ENCODE assay signal across 22 mouse cellular contexts in the genomic region with DNA sequence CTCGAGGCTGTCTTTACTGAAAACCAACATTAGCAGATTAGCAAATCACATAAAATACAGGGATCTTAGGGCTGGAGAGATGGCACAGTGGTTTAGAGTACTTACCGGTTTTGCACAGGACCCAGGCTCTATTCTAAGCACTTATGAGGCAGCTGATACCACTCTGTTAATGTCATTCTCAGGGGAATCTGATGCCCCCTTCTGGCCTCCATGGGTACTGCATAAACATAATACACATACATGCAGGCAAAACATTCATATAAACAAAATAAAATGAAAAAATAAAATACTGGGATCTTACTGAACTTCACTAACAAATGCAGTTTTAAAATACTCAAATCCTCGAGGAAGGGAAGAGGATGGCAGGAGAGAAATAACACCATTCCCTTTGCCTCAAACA.
DNase-seq lines count a peak whose midpoint lies in the region; ATAC-seq and TF ChIP-seq lines count a peak whose summit lies in the region.
"Had no signal": no experiment of that assay in that cellular context is flagged by ENCODE, and none has a peak within 500 bp of the region (broad histone marks: within the 10 kb centered on the region; RNA-seq: fewer than 3 reads in every experiment).

No protein-coding gene starts in this region.

- POLR2A ChIA-PET in Patski (lab: Charles Lee): no interaction called here

- no peaks in the 10 kb centered on the region for H3K4me1 ChIP-seq in forebrain, postnatal 0 days (ENCODE audit: insufficient read depth)
- H3K4me1 ChIP-seq in forebrain, embryonic 13.5 days: no peaks in the 10 kb centered on the region
- H3K4me1 ChIP-seq: forebrain, embryonic 10.5 days; hindbrain, embryonic 10.5 days; liver, embryonic 13.5 days; midbrain, embryonic 13.5 days; neural tube, embryonic 15.5 days had no signal

- no peak for ATAC-seq in forebrain, postnatal 0 days
- no peak for ATAC-seq in forebrain, embryonic 13.5 days
- ATAC-seq in Patski: no peak
- ATAC-seq: midbrain, embryonic 13.5 days had no signal

- 86% methylated on average over 3 of the region's 3 CpGs for WGBS in forebrain, postnatal 0 days
- 90% methylated on average over 3 of the region's 3 CpGs for WGBS in forebrain, embryonic 13.5 days

- CTCF ChIA-PET in Patski (lab: Charles Lee): interaction anchor here (0.5 to 1.5 kb wide), 4 partner anchors 10 to 145 kb away, joined by 3 to 4 read pairs (median 3); no protein-coding TSS in a partner anchor

- intact Hi-C loops in left cerebral cortex, adult 2 months (cut with DNase I): loop anchor here (5.0 kb wide), 1 partner anchor 171 kb away; no protein-coding TSS in a partner anchor

- H3K36me3 ChIP-seq in forebrain, postnatal 0 days (ENCODE audit: insufficient read depth): no peaks in the 10 kb centered on the region
- no peaks in the 10 kb centered on the region for H3K36me3 ChIP-seq in forebrain, embryonic 13.5 days (ENCODE audit: poor library complexity, severe bottlenecking)
- H3K36me3 ChIP-seq: forebrain, embryonic 10.5 days; G1E; hindbrain, embryonic 10.5 days; kidney, embryonic 15.5 days; liver, embryonic 13.5 days; midbrain, embryonic 13.5 days; neural tube, embryonic 15.5 days had no signal

- H3K4me3 ChIP-seq in forebrain, postnatal 0 days (ENCODE audit: low read depth, low read length): no peak overlapping the region
- H3K4me3 ChIP-seq in forebrain, embryonic 13.5 days: no peak overlapping the region
- no peak overlapping the region for H3K4me3 ChIP-seq in left cerebral cortex, adult 2 months
- H3K4me3 ChIP-seq: forebrain, embryonic 10.5 days; hindbrain, embryonic 10.5 days; kidney, embryonic 15.5 days; liver, embryonic 13.5 days; midbrain, embryonic 13.5 days; myocyte; neural tube, embryonic 15.5 days had no signal

- no peak overlapping the region for H3K4me2 ChIP-seq in forebrain, postnatal 0 days (ENCODE audit: low read depth)
- H3K4me2 ChIP-seq in forebrain, embryonic 13.5 days: no peak overlapping the region
- H3K4me2 ChIP-seq: kidney, embryonic 15.5 days; liver, embryonic 13.5 days; midbrain, embryonic 13.5 days; neural tube, embryonic 15.5 days had no signal

- DNase-seq in forebrain, postnatal 0 days: no peak
- DNase-seq in left cerebral cortex, adult 2 months (ENCODE audit: extremely low spot score in 1 of 2, low spot score in 2 of 2): no peak
- DNase-seq in left cerebral cortex, adult 18-20 months (ENCODE audit: low spot score in 2 of 2): no peak
- peak; percentile 27 for DNase-seq in 3T3-L1 (ENCODE audit: low read depth, low spot score)
- no peak for DNase-seq in Patski (ENCODE audit: low read depth, low spot score)
- no peak for DNase-seq in urinary bladder, postnatal 14 days (ENCODE audit: low spot score)
- no peak for DNase-seq in left cerebral cortex, adult 8-10 months (ENCODE audit: low spot score in 2 of 2)
- DNase-seq: cerebellum, adult 2 months; gastrocnemius, postnatal 14 days; layer of hippocampus, postnatal 36 days; left cerebral cortex, postnatal 4 days; liver, embryonic 13.5 days; lung, postnatal 10 days; right cerebral cortex, postnatal 25 days had no signal

- in situ Hi-C loops in Patski (cut with MboI; ENCODE audit: low pct_unique_long_range_greater_than_20kb): loop anchor here (25.0 kb wide), 1 partner anchor 166 kb away; the partner anchor contains the start of gene Postn

- H3K27ac ChIP-seq in forebrain, postnatal 0 days (ENCODE audit: low read depth, low read length): no peak overlapping the region
- no peak overlapping the region for H3K27ac ChIP-seq in forebrain, embryonic 13.5 days
- no peak overlapping the region for H3K27ac ChIP-seq in left cerebral cortex, adult 2 months
- H3K27ac ChIP-seq: forebrain, embryonic 10.5 days; hindbrain, embryonic 10.5 days; kidney, embryonic 15.5 days; liver, embryonic 13.5 days; midbrain, embryonic 13.5 days; neural tube, embryonic 15.5 days had no signal

- no peaks in the 10 kb centered on the region for H3K9me3 ChIP-seq in forebrain, postnatal 0 days (ENCODE audit: low read length)
- H3K9me3 ChIP-seq in forebrain, embryonic 13.5 days (replicated peaks): peaks cover 5% of the 10 kb centered on the region; the same call in 1 of the 2 replicates
- H3K9me3 ChIP-seq: neural tube, embryonic 15.5 days had no signal

- H3K27me3 ChIP-seq in forebrain, postnatal 0 days (ENCODE audit: insufficient read depth, low read length): no peaks in the 10 kb centered on the region
- no peaks in the 10 kb centered on the region for H3K27me3 ChIP-seq in forebrain, embryonic 13.5 days
- no peaks in the 10 kb centered on the region for H3K27me3 ChIP-seq in Patski
- H3K27me3 ChIP-seq: kidney, embryonic 15.5 days; liver, embryonic 13.5 days; midbrain, embryonic 13.5 days; neural tube, embryonic 15.5 days had no signal

- TF ChIP-seq CTCF in forebrain, postnatal 0 days (IDR thresholded peaks at IDR 0.05; ENCODE audit: low read depth): peak; percentile 21
- TF ChIP-seq CTCF in left cerebral cortex, adult 2 months (IDR thresholded peaks at IDR 0.05): peak; percentile 36
- TF ChIP-seq CTCF in Patski (IDR thresholded peaks at IDR 0.05): peak; percentile 51

- H3K9ac ChIP-seq in forebrain, postnatal 0 days: no peak overlapping the region
- H3K9ac ChIP-seq in forebrain, embryonic 13.5 days: no peak overlapping the region
- H3K9ac ChIP-seq: kidney, embryonic 15.5 days; liver, embryonic 13.5 days; midbrain, embryonic 13.5 days; neural tube, embryonic 15.5 days had no signal
